Mouse (Mus musculus): ENCODE results near the gene Zfp821. TPM values are rescaled to one million over a fixed set of nuclear protein-coding genes. Genes with fewer than 3 reads are reported as not detected.

Gene Zfp821
- total and polyA plus RNA-seq, 3 experiments: 3.4 to 5.2 (median 5.1) TPM

GRCm38 (mm10) chr8:109737237-109738048 is 32.1 kb downstream of the Zfp821 start, which contains the start of gene Atxn1l:
TSS of gene Atxn1l (minus strand) at chr8:109737739.
- H3K4me1 ChIP-seq (ENCODE audit: control insufficient read depth in 1 of 2, insufficient read depth in 2 of 2): peaks cover 0 to 25% of the 10 kb centered on the region in 2 experiments; a peak in 3 of 4 replicates
- DNase-seq (ENCODE audit: extremely low read depth): peak; percentile 93
- in situ Hi-C loops (cut with MboI; ENCODE audit: low pct_ligation_motif_present, low pct_unique_long_range_greater_than_20kb, low sequenced_read_pairs) (no loop called here), dilution Hi-C loops (cut with MboI; ENCODE audit: extremely low pct_ligation_motif_present, extremely low pct_unique_long_range_greater_than_20kb, low sequenced_read_pairs) (no loop called here)
- TF ChIP-seq SMC3 (IDR thresholded peaks at IDR 0.05; ENCODE audit: low read depth, low read length) (peak; percentile 18; the same call in 1 of the 2 replicates), NELFE (IDR thresholded peaks at IDR 0.05; ENCODE audit: low read depth, low read length) (peak; percentile 45), MEF2A (IDR thresholded peaks at IDR 0.05; ENCODE audit: borderline replicate concordance, low read depth, low read length) (peak; percentile 37; the same call in 1 of the 2 replicates), HCFC1 (IDR thresholded peaks at IDR 0.05; ENCODE audit: low read depth, low read length) (peak; percentile 82), ELF1 (IDR thresholded peaks at IDR 0.05; ENCODE audit: low read depth, low read length) (peak; percentile 54; the same call in 1 of the 2 replicates), TCF12 (IDR thresholded peaks at IDR 0.05; ENCODE audit: low read depth, low read length) (peak; percentile 56), ETS1 (conservative IDR thresholded peaks at IDR 0.05; ENCODE audit: low read depth, low read length) (peak; percentile 9; the same call in 1 of the 2 replicates), MYC (IDR thresholded peaks at IDR 0.05; ENCODE audit: low read depth, low read length) (no peak), CTCF (conservative IDR thresholded peaks at IDR 0.05 in 1 of 2, IDR thresholded peaks at IDR 0.05 in 1 of 2; ENCODE audit: low read depth in 2 of 2, low read length in 2 of 2) (peak in 1 of 2 experiments; percentile 77; a peak in 3 of 4 replicates), NRF1 (IDR thresholded peaks at IDR 0.05; ENCODE audit: low read depth, low read length) (no peak; the same call in 1 of the 2 replicates), E2F4 (IDR thresholded peaks at IDR 0.05; ENCODE audit: insufficient replicate concordance, low read depth, low read length) (no peak), GABPA (IDR thresholded peaks at IDR 0.05; ENCODE audit: insufficient replicate concordance, low read depth, low read length) (no peak), IRF4 (IDR thresholded peaks at IDR 0.05; ENCODE audit: low read depth, low read length) (0 out of 2 replicates have a peak, but pooled peaks have one; percentile 8), CHD2 (IDR thresholded peaks at IDR 0.05; ENCODE audit: low read length) (peak; percentile 66), MAX (IDR thresholded peaks at IDR 0.05; ENCODE audit: low read length) (no peak), USF1 (IDR thresholded peaks at IDR 0.05; ENCODE audit: low read depth, low read length) (no peak), RAD21 (IDR thresholded peaks at IDR 0.05; ENCODE audit: low read depth, low read length) (peak; percentile 24), POLR2A (IDR thresholded peaks at IDR 0.05; ENCODE audit: low read depth, low read length) (peak; percentile 70), CHD1 (IDR thresholded peaks at IDR 0.05; ENCODE audit: low read depth, low read length) (0 out of 2 replicates have a peak, but pooled peaks have one; percentile 18), MAZ (IDR thresholded peaks at IDR 0.05; ENCODE audit: low read depth, low read length) (peak; percentile 96), SIN3A (IDR thresholded peaks at IDR 0.05; ENCODE audit: low read length) (peak; percentile 79)
- peaks cover 24% of the 10 kb centered on the region for H3K79me2 ChIP-seq (replicated peaks; ENCODE audit: control insufficient read depth, extremely low read depth, insufficient read depth, poor library complexity, severe bottlenecking)
- H3K36me3 ChIP-seq (replicated peaks in 1 of 2; ENCODE audit: control insufficient read depth in 1 of 2, insufficient read depth in 1 of 2, low read length in 1 of 2): peaks cover 22 to 28% of the 10 kb centered on the region in 2 experiments
- peak within 1 kb of the TSS; percentile 85 for H3K9ac ChIP-seq (ENCODE audit: insufficient read depth, low read depth)
- H3K9me3 ChIP-seq (replicated peaks; ENCODE audit: low read length): no peaks in the 10 kb centered on the region
- peak within 1 kb of the TSS; percentile 85 to 98 (median 94) for H3K4me3 ChIP-seq (replicated peaks in 1 of 3; ENCODE audit: low read depth in 2 of 3, low read length in 2 of 3, poor library complexity in 1 of 3)
- peak within 1 kb of the TSS; percentile 98 for H3K4me2 ChIP-seq (ENCODE audit: insufficient read depth, low read depth, poor library complexity, severe bottlenecking)
- no peaks in the 10 kb centered on the region for H3K27me3 ChIP-seq (replicated peaks)
- H3K27ac ChIP-seq (ENCODE audit: insufficient read depth, low read depth): peak within 1 kb of the TSS; percentile 92

Measured in CH12.LX (cell line).